Mouse (Mus musculus): ENCODE measurements at regions not wholly inside any gene's neighbourhood (a gene's known extent, or its start where the extent isn't known, plus 50 kb on each side); places are given as distances from the start of the nearest gene placed in this dataset. TPM values are rescaled to one million over a fixed set of nuclear protein-coding genes. Genes with fewer than 3 reads are reported as not detected.

GRCm38 (mm10) chr3:6182533-6182932, 431.9 kb downstream of the Gm8797 start:
- ATAC-seq (ENCODE audit: low FRiP score, low read depth) = no peak
- Histone ChIP-seq H3K9ac (no peak overlapping the region), H3K36me3 (no peaks in the 10 kb centered on the region), H3K27me3 (no peaks in the 10 kb centered on the region), H3K4me3 (no peak overlapping the region), H3K4me2 (replicated peaks) (no peak overlapping the region), H3K4me1 (no peaks in the 10 kb centered on the region), H3K9me3 (no peaks in the 10 kb centered on the region), H3K27ac (no peak overlapping the region)
- WGBS = 74% methylated on average over 2 of the region's 2 CpGs

- Histone ChIP-seq H3K27me3 (no peaks in the 10 kb centered on the region), H3K27ac (no peak overlapping the region), H3K9ac (no peak overlapping the region), H3K4me2 (replicated peaks) (no peak overlapping the region), H3K9me3 (0 out of 2 replicates have a peak, but pooled peaks cover under 1% of the 10 kb centered on the region), H3K4me1 (no peaks in the 10 kb centered on the region), H3K4me3 (no peak overlapping the region), H3K36me3 (no peaks in the 10 kb centered on the region)
- no peak for ATAC-seq (ENCODE audit: low FRiP score, low read depth)
- WGBS = 27% methylated on average over 1 of the region's 1 CpGs
Measured at GRCm38 (mm10) chr3:6183400-6183799, 432.8 kb downstream of the Gm8797 start.

GRCm38 (mm10) chr3:6204656-6205055, 415.6 kb downstream of the 1700008P02Rik start:
- Histone ChIP-seq H3K4me3 (no peak overlapping the region), H3K27me3 (no peaks in the 10 kb centered on the region), H3K27ac (no peak overlapping the region), H3K4me2 (replicated peaks) (no peak overlapping the region), H3K9ac (no peak overlapping the region), H3K4me1 (no peaks in the 10 kb centered on the region), H3K36me3 (no peaks in the 10 kb centered on the region), H3K9me3 (no peaks in the 10 kb centered on the region)
- ATAC-seq (ENCODE audit: low FRiP score, low read depth) = no peak
- 73% methylated on average over 2 of the region's 2 CpGs for WGBS

- Histone ChIP-seq H3K27ac (no peak overlapping the region), H3K9ac (no peak overlapping the region), H3K4me1 (peaks cover 6% of the 10 kb centered on the region; the same call in 1 of the 2 replicates), H3K27me3 (no peaks in the 10 kb centered on the region), H3K36me3 (no peaks in the 10 kb centered on the region), H3K4me3 (no peak overlapping the region), H3K4me2 (replicated peaks) (no peak overlapping the region), H3K9me3 (no peaks in the 10 kb centered on the region)
- peak; percentile 15; the same call in 1 of the 2 replicates for ATAC-seq (ENCODE audit: low FRiP score, low read depth)
- WGBS = 21% methylated on average over 1 of the region's 1 CpGs
Measured at GRCm38 (mm10) chr3:6228685-6229084, 391.6 kb downstream of the 1700008P02Rik start.

Small RNAs in the stretch of these regions (microRNA-seq; reads per million reads assigned to microRNA genes)
- gene Gm25144 (not detected), gene Gm25352 (not detected)
